Mouse (Mus musculus) myocyte (in vitro differentiated cells): Measurements from ENCODE around the gene Exph5. TPM values are rescaled to one million over a fixed set of nuclear protein-coding genes. Genes with fewer than 3 reads are reported as not detected.

Experiments
- H3K27me3 ChIP-seq: one replicate; pipeline ENCODE4 v1.6.1; 2011; ENCODE audit not compliant: control insufficient read depth, insufficient read depth, insufficient read length
- H3K36me3 ChIP-seq: one replicate; pipeline ENCODE4 v1.6.1; 2011; ENCODE audit not compliant: control insufficient read depth, insufficient read depth
- H3K4me2 ChIP-seq: one replicate; pipeline ENCODE4 v1.6.1; 2011; ENCODE audit warnings: low read depth, control low read depth
- H3K4me3 ChIP-seq: one replicate; pipeline ENCODE4 v1.5.1; 2011; ENCODE audit warnings: mild to moderate bottlenecking, control low read depth, moderate library complexity
- H3K79me2 ChIP-seq: one replicate; pipeline ENCODE4 v1.6.1; 2011; ENCODE audit not compliant: control insufficient read depth, insufficient read depth
- H3ac ChIP-seq: one replicate; pipeline ENCODE4 v1.6.1; 2011; ENCODE audit not compliant: control insufficient read depth, insufficient read length
- CEBPB ChIP-seq: IDR thresholded peaks from 2 replicates; pipeline ENCODE4 v1.6.1; 2011; ENCODE audit warnings: mild to moderate bottlenecking, moderate library complexity; ENCODE audit not compliant: poor library complexity, insufficient read depth, severe bottlenecking
- E2F4 ChIP-seq: IDR thresholded peaks from one replicate; pipeline ENCODE4 v1.6.1; 2011; ENCODE audit warnings: mild to moderate bottlenecking, control low read depth, moderate library complexity; ENCODE audit not compliant: insufficient read depth
- MAX ChIP-seq: IDR thresholded peaks from one replicate; pipeline ENCODE4 v1.6.1; 2011; ENCODE audit warnings: low read depth, mild to moderate bottlenecking, control low read depth
- MYOD1 ChIP-seq, 3 experiments: IDR thresholded peaks; one replicate each; pipeline ENCODE4 v1.6.1; 2011; ENCODE audit warnings: control low read depth in 2 of 3, low read depth in 2 of 3, mild to moderate bottlenecking in 2 of 3, moderate library complexity in 1 of 3; ENCODE audit not compliant: insufficient read length in 2 of 3, control insufficient read depth in 1 of 3
- MYOG ChIP-seq, 3 experiments: IDR thresholded peaks; one replicate each; pipeline ENCODE4 v1.6.1; 2011; ENCODE audit warnings: control low read depth in 2 of 3, low read depth in 2 of 3, mild to moderate bottlenecking in 2 of 3; ENCODE audit not compliant: insufficient read length in 2 of 3, control insufficient read depth in 1 of 3, insufficient read depth in 1 of 3
- POLR2A ChIP-seq: IDR thresholded peaks from one replicate; pipeline ENCODE4 v1.6.1; 2011; ENCODE audit warnings: low read depth, mild to moderate bottlenecking, control low read depth, moderate library complexity; ENCODE audit not compliant: insufficient read length
- POLR2AphosphoS2 ChIP-seq: IDR thresholded peaks from one replicate; pipeline ENCODE4 v1.6.1; 2011; ENCODE audit warnings: low read depth, control low read depth; ENCODE audit not compliant: insufficient read length
- REST ChIP-seq: IDR thresholded peaks from one replicate; pipeline ENCODE4 v1.6.1; 2011; ENCODE audit warnings: mild to moderate bottlenecking, control low read depth, moderate library complexity; ENCODE audit not compliant: insufficient read depth, insufficient read length
- SRF ChIP-seq: IDR thresholded peaks from one replicate; pipeline ENCODE4 v1.6.1; 2011; ENCODE audit warnings: low read depth; ENCODE audit not compliant: control insufficient read depth, insufficient read length
- TCF12 ChIP-seq: IDR thresholded peaks from one replicate; pipeline ENCODE4 v1.6.1; 2011; ENCODE audit warnings: mild to moderate bottlenecking, control low read depth; ENCODE audit not compliant: poor library complexity, insufficient read depth, severe bottlenecking
- TCF3 ChIP-seq: IDR thresholded peaks from one replicate; pipeline ENCODE4 v1.6.1; 2011; ENCODE audit warnings: low read depth, control low read depth; ENCODE audit not compliant: insufficient read length
- USF1 ChIP-seq: IDR thresholded peaks from one replicate; pipeline ENCODE4 v1.6.1; 2011; ENCODE audit warnings: low read depth, mild to moderate bottlenecking, control low read depth, moderate library complexity
- polyA plus RNA-seq: library from polyadenylated mRNA; unstranded; fragments of >200 nt; fragmentation: generic; extraction: Trizol; gene quantifications from one replicate; pipeline ENCODE4 v1.2.1, GENCODE M21; 2012; ENCODE audit warnings: missing spikeins

The Exph5 gene
- polyA plus RNA-seq, 1 experiment = not detected

GRCm38 (mm10) chr9:53272207-53272606, 29.3 kb upstream of the Exph5 start:
- H3K4me2 ChIP-seq = no peak overlapping the region
- no peak overlapping the region for H3ac ChIP-seq
- H3K36me3 ChIP-seq = no peaks in the 10 kb centered on the region
- H3K4me3 ChIP-seq = no peak overlapping the region
- H3K27me3 ChIP-seq = no peaks in the 10 kb centered on the region
- H3K79me2 ChIP-seq = no peaks in the 10 kb centered on the region
- TF ChIP-seq MAX (no peak), REST (no peak), POLR2AphosphoS2 (no peak), MYOD1 (IDR thresholded peaks at IDR 0.05; ENCODE audit: control insufficient read depth in 1 of 3, insufficient read length in 2 of 3, low read depth in 2 of 3) (no peak), E2F4 (no peak), SRF (no peak), TCF3 (no peak), CEBPB (no peak), MYOG (IDR thresholded peaks at IDR 0.05; ENCODE audit: control insufficient read depth in 1 of 3, insufficient read depth in 1 of 3, insufficient read length in 2 of 3, low read depth in 2 of 3) (no peak), USF1 (no peak), POLR2A (no peak)

- Histone ChIP-seq H3ac (no peak overlapping the region), H3K27me3 (no peaks in the 10 kb centered on the region), H3K36me3 (no peaks in the 10 kb centered on the region), H3K79me2 (no peaks in the 10 kb centered on the region), H3K4me2 (no peak overlapping the region), H3K4me3 (no peak overlapping the region)
- TF ChIP-seq REST = no peak
These were observed 28.8 kb upstream of the Exph5 start for GRCm38 (mm10) chr9:53272714-53273113.

- no peak for TF ChIP-seq MAX
- no peak for TF ChIP-seq TCF12
- TF ChIP-seq POLR2A = no peak
- TF ChIP-seq MYOD1 (IDR thresholded peaks at IDR 0.05; ENCODE audit: control insufficient read depth in 1 of 3, insufficient read length in 2 of 3, low read depth in 2 of 3) = no peak
- no peak for TF ChIP-seq E2F4
- no peak for TF ChIP-seq POLR2AphosphoS2
- TF ChIP-seq SRF = no peak
- H3ac ChIP-seq = no peak overlapping the region
- no peaks in the 10 kb centered on the region for H3K79me2 ChIP-seq
- H3K4me3 ChIP-seq = no peak overlapping the region
- H3K4me2 ChIP-seq = no peak overlapping the region
- H3K36me3 ChIP-seq = no peaks in the 10 kb centered on the region
- no peaks in the 10 kb centered on the region for H3K27me3 ChIP-seq
These were observed 25.1 kb upstream of the Exph5 start for GRCm38 (mm10) chr9:53276381-53276780.

GRCm38 (mm10) chr9:53278997-53279396, 22.5 kb upstream of the Exph5 start:
- Histone ChIP-seq H3K4me2 (no peak overlapping the region), H3K36me3 (no peaks in the 10 kb centered on the region), H3K79me2 (no peaks in the 10 kb centered on the region), H3ac (no peak overlapping the region), H3K4me3 (no peak overlapping the region), H3K27me3 (no peaks in the 10 kb centered on the region)
- TF ChIP-seq POLR2A = no peak
- TF ChIP-seq CEBPB = 0 out of 2 replicates have a peak, but pooled peaks have one; percentile 2

- H3ac ChIP-seq = no peak overlapping the region
- H3K36me3 ChIP-seq = no peaks in the 10 kb centered on the region
- no peaks in the 10 kb centered on the region for H3K79me2 ChIP-seq
- peak overlapping the region; percentile 43 for H3K4me2 ChIP-seq
- TF ChIP-seq USF1 (no peak), MYOG (IDR thresholded peaks at IDR 0.05; ENCODE audit: control insufficient read depth in 1 of 3, insufficient read depth in 1 of 3, insufficient read length in 2 of 3, low read depth in 2 of 3) (no peak), POLR2AphosphoS2 (no peak), MAX (no peak), TCF3 (no peak), MYOD1 (IDR thresholded peaks at IDR 0.05; ENCODE audit: control insufficient read depth in 1 of 3, insufficient read length in 2 of 3, low read depth in 2 of 3) (no peak), E2F4 (no peak), TCF12 (no peak), POLR2A (no peak), SRF (no peak), REST (no peak), CEBPB (no peak)
- H3K27me3 ChIP-seq = no peaks in the 10 kb centered on the region
- H3K4me3 ChIP-seq = no peak overlapping the region
These were observed 14.7 kb upstream of the Exph5 start for GRCm38 (mm10) chr9:53286793-53287192.

DNA sequence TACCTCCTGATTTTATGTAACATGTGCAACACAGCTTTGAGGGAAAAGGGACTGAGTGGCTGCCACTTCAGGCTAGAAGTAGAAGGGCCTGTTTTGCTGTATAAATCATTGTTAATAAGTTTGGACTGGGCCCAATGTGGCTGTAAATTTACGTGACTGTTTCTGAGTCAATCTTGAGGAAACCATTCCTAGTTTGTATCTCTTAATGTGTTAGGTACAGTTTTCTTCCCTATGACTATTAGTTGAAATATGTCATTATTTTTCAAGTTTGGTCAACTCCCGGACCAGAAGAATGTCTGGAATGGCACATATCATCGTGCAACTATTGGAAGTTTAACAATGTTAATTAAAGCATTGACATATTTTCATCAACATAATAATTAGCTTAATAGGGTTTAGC, 11.5 kb upstream of the Exph5 start:
- Histone ChIP-seq H3ac (no peak overlapping the region), H3K79me2 (no peaks in the 10 kb centered on the region), H3K36me3 (no peaks in the 10 kb centered on the region), H3K27me3 (no peaks in the 10 kb centered on the region), H3K4me2 (no peak overlapping the region), H3K4me3 (no peak overlapping the region)
- no peak for TF ChIP-seq TCF12
- TF ChIP-seq MYOD1 (IDR thresholded peaks at IDR 0.05; ENCODE audit: control insufficient read depth in 1 of 3, insufficient read length in 2 of 3, low read depth in 2 of 3) = no peak
- no peak for TF ChIP-seq SRF
- TF ChIP-seq TCF3 = no peak
- no peak for TF ChIP-seq E2F4
- no peak for TF ChIP-seq USF1
- no peak for TF ChIP-seq REST
- TF ChIP-seq POLR2A = no peak
- no peak for TF ChIP-seq MAX
- TF ChIP-seq POLR2AphosphoS2 = no peak
- TF ChIP-seq CEBPB = no peak
- no peak for TF ChIP-seq MYOG (IDR thresholded peaks at IDR 0.05; ENCODE audit: control insufficient read depth in 1 of 3, insufficient read depth in 1 of 3, insufficient read length in 2 of 3, low read depth in 2 of 3)
